Mouse (Mus musculus) erythroblast, embryonic 14.5 days (primary cell): ENCODE data around the gene Ube2i.

Experiments used
- GATA1 ChIP-seq: IDR thresholded peaks from 2 replicates; pipeline ENCODE4 v1.6.1; 2012; ENCODE audit warnings: low read length, inconsistent platforms, mixed read lengths
- TAL1 ChIP-seq: IDR thresholded peaks from 3 replicates; pipeline ENCODE4 v1.6.1; 2012; ENCODE audit warnings: low read length, inconsistent platforms, mixed read lengths

GRCm38 (mm10) chr17:25256140-25256754 is 18.2 kb downstream of the Ube2i start, which contains the start of gene Baiap3:
- no peak for TF ChIP-seq GATA1
- no peak for TF ChIP-seq TAL1
